Mouse (Mus musculus) mesoderm, embryonic 11.5 days (tissue): ENCODE results near the gene Clptm1.

Source experiments
- DNase-seq: peaks from one replicate; pipeline ENCODE4 v3.0.0-alpha.2; 2012; ENCODE audit warnings: low read depth, low spot score

The Clptm1 gene

DNA sequence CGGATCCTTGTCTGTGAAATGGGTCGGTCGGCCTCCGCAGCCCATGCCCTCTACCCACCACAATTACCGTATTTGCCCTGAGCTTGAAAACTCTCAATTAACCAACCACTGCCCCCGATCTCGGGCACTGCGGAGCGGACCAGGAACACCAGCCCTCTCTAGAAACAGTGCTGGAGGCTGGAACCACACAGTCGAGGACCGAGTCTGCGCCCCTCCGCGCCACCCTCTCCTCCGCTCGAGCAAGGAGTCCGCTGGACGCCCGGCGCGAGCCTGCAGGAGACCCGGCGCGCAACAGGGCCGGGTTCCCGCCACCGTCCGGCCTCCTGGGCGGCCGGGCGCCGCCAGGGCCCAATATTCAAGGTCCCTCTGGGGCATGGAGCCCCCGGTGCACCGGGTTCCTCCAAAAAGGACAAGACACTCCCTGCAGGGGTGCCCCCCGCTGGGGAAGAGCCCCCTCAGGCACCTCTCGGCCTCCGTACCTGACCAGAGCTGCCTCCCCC lies 328 bp downstream of the Clptm1 start:
- no peak for DNase-seq

DNA sequence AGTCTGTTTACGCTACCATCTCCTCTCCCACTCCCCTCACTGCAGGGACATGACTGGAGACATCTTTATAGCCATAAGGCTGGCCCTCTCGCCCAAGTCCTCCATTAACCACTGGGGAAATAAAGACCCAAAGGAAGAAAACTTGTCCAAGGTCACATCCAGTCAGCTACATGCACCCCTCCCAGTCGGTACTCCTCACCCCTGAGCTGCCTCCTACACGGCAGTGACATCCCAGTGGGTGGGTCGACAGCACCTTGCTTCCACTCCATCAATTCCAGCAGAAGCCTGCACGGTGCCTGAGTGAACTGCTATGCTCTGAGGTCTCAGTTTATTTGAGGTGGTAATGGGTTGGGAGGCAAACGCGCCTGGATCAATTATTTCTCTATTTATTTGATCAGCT lies 893 bp downstream of the Clptm1 start:
- no peak for DNase-seq

DNA sequence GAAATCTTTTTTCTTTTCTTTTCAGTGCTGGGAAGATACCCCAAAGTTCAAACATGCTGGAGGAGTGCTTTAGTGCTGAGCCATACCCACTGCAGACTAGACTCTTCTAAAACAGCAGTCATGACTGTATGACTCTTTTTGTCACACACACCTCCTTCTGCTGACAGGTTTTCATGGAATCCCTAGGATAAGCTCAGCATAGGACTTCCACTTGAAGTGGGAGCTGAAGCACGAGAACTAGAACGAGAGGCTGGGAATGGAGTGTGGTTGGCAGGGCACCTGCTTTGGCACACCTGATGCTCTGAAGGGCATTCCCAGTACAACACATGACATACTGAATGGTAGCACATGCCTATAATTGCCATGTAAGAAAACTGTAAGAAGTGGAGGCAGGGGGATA lies 12.2 kb downstream of the Clptm1 start:
- no peak for DNase-seq

DNA sequence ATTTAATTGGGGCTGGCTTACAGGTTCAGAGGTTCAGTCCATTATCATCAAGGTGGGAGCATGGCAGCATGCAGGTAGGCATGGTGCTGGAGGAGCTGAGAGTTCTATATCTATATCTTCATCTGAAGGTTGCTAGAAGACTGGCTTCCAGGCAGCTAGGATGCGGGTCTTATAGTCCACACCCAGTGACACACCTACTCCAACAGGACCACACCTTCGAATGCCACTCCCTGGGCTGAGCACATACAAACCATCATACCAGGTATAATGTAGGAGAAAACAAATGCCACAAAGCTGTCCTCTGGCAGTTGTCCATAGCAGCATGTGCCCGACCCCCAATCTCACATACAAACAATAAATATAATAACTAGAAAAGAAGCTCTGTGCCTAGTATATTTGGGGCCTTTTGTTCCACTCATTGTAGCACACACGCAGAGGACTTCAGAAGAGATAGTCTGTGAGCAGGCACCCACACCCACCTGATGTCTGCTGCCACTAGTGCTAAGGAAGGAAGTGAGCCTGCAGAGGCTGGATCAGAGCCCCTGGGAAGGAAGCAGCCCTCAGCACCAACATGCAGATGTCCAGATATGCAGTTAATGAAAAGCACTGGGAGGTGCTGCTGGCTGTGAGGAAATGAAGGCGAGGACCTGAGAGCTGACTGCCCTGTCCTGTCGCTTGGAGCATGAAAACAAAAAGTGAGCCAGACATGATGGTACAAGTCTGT lies 13.6 kb downstream of the Clptm1 start:
- DNase-seq = no peak

DNA sequence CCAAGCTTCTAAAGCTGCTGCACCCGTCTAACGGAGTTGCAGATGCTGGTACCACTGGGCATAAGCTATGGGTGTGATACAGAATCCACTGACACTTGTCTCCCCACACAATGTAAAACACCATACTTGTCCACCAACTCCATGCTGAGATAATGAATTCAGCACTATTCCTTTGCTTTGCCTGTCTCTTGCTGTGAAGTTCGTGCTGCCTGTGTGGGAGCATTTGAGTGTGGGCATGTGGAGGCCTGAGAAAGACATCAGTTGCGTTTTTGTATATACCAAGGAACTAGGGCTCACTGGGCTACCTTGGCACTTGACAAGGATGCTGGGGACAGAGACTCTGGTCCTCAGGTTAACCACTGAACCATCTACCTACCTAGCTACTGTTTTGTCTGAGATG lies 23.6 kb downstream of the Clptm1 start:
- no peak for DNase-seq

DNA sequence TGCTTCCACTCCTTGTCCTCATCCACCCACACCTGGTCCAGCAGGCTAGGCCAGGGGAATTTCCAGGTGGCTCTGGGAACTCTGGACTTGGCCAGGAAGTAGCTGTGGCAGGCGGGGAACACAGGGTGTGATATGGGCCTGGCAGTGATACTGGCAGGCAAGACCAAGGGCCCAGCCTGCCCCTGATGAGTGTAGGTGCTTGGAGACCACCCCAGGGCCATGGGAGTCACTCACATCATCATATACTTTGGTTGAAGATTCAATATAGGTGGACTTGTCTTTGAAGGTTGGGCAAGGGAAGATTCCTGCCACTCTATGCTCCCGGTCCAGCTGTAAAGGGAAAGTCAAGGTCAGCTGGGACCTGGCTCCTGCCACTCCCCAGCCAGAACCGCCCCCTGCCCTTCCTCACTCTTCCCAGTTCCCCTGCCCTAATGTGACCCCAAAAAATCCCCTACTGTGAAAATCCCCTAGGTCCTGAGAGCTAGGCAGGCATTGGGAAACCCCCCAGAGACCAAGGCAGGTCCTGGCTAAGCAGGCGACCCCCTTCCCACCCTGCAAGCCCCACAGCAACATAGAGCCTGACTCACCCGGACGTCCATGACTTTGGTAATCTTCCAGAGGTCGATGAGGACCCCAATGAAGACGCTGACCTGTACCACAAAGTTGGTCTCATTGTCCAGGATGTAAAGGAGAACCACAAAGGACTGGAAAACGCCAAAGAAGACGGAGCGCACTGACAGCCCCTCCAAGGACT lies 29.6 kb downstream of the Clptm1 start:
- no peak for DNase-seq

DNA sequence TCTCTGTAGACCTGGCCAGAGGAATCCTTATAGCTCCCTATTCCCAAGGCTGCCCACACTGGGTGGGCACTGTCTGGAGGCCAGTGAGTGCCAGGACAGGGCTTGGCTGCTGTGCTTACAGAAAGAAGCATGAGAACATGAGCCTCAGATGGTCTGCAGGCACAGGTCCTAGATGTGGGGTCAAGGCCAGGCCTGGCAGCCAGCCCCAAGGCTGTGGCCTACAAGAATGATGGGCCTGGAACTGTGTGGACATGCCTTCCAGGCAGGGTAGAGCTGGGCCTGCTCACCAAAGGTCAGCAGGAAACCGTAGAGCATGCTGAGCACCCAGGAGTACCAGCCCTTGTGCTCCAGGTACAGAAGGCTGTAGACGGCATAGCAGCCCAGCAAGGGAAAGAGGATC lies 30.2 kb downstream of the Clptm1 start:
- DNase-seq = no peak

DNA sequence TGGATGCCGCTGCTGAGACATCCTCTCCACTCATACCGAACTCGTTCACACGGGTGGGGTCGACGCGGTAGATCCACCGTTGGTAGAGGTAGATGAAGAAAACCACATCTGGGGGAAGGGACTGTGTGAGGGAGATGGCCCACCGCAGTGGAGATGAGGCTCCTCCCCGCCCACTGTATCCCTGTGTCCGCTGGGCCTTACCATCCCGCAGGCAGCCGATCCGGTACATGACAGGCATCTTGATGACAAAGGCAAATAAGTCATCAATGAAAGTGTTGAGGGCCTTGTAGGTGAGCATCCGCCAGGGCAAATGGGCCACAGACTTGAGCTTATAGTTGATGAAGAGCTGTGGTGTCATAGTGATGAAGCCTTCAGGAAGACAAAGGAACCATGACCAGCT lies 31.0 kb downstream of the Clptm1 start:
- no peak for DNase-seq

DNA sequence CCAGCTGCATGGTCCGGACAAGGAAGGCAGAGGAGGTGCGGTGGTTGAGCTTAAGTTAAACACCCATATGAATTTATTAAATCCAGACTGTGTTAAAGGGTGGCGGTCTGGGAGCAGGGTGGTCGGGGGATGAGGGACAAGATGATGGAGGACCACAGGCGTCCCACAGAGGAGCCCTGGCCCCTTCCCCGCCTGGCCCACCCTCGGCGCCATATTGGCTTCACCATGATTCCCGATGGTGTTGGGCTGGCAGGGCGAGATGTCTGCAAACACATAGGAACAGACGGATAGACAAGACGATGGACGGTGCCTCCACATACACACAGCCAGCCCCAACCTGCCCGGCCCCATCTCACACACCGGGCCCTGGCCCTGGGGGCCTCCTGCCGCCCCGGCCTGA lies 31.6 kb downstream of the Clptm1 start:
- DNase-seq = no peak

DNA sequence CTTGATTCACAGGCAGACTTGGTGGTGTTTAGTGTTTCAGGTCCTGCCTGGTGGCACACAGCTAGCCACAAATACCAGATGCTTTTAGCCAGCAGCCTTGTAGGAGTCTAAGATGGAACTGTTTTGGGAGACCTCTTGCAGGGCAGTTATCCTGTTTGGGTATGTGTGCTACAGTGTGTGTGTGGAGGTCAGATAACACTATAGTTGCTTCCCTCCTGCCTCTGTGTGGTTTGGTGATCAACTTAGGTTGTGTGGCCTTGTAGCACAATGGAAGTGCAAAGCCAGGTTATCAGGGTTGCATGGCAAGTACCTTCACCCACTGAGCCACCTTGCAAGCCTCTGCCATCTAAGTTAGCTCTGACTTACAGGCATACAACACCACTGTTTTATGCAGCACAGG lies 32.1 kb downstream of the Clptm1 start:
- no peak for DNase-seq

DNA sequence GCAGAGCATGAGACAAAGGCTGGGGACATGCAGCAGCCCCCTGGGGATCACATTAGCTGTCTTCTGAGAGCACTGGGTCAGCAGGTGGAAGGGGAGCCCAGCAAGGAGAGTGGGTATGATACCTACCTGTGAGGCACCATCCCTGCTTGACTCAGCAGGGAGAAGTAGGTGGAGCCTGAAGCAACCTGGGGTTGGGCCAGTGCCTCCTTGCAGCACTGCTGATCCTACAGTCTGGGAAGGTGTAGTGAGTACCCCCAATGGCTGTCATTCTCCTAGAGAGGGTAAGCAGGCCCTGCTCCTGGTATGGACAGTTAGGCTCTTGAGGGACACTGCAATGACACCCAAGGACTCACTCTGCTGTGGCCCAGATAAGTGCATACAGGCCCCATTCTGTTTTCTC lies 32.6 kb downstream of the Clptm1 start:
- no peak for DNase-seq

DNA sequence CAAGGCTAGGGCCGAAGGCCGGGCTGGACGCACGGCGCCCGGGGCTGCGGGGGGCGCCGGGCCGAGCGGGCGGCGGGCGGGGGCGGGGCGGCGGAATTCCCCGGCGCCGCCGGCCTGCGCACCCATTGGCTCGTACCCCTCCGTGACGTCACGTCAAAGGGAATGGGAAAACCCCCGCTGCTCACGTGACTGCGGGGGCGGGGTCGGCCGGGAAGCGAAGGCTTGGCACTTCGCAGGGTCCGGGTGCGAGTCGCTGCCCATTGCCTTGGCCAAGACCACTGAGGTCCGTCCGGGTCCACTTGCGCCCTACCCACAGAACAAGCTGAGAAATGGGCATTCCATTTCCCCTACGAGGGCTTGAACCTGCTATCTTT lies 35.5 kb downstream of the Clptm1 start, which contains the start of gene Relb:
TSS of gene Relb (minus strand) at position 78 of the 374 bp plus-strand sequence.
- peak; percentile 91 for DNase-seq

DNA sequence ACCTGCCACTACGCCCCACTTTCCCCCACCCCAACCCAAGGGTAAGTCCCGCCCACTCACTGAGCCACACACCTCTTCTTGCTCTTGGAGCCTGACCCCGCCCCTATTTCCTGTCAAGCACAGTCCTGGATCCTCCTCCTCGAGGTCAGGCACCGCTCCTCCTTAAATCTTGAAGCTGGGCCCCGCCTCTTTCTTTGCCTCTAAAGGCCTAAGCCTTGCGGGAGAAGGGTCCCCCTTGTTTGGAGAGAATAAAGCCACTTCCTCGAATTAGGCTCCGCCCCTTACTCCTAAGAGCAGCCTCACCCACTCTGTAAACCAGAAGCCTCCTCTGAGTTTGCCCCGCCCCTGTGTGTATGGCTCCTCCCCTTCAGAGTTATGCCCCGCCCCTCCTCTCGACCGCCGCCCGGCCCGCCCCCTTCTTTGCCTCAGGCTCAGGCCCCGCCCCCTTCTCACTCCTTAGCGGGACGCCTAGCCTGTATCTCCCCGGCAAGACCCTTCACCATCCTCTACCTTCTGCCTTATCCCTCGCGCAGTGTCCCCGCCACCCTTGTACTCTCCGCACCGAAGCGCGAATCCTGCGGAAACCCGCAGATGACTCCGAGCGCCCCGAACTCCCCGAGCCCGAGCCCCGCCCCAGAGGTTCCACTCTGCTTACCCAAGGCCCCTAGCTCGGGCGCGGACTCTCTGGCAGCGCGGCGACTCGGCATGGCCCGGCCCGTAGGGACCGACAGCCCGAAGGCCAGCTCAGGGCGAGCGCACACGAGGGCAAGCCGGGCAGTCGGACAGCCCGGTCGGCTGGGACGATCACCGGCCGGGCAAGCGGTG lies 36.1 kb downstream of the Clptm1 start:
- DNase-seq = peak; percentile 91

DNA sequence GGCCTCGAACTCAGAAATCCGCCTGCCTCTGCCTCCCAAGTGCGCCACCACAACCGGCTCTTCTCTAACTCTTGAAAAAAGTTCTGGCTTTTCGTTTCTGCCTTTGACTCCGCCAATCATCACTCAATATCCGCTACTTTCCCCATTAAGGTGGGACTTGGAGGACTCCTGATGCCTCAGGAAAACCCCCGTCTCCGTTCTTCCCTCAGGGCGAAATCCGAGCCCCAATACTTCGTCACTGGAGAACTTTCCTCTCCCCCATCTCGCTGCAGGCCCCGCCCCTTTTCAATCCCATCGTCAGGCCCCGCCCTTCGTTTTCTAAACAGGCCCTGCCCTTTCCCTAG lies 36.7 kb downstream of the Clptm1 start:
- DNase-seq = no peak

DNA sequence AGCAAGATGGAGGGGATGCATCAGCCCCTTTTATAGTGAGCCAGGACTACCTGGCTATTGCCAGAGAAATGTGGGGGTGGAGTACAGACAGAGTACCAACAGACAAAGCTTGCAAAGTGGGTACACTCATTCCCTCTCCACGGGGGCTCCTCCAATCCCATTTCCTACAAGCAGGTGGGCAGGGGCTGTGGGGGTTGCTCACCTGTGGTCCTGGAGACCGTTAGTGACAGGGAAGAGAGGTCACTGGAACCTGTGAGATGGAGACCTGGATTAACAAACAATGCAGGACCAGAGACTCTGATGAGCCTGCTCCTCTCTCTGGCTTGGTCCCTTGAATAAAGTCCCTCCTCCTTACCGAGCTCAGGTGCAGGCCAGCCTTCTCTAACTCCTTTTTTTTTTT lies 37.1 kb downstream of the Clptm1 start:
- no peak for DNase-seq

DNA sequence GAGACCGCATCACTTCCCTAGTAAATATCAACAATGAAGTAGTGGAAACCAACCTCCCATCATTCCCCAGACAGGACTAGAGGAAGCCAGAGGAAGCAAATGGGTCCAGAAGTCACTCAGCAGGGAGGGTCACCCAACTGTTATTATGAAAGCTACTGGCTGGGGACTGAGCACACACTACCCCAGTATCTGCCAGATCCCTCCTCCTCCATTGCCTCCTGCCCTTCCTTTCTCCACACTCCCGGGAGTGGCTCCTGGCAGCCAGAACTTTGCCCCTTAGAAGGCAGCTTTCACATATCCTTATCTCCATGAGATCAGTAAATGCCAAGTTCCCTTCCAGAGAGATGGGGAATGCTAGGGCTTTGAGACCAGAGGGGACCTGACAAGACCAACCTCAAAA lies 41.4 kb downstream of the Clptm1 start:
- DNase-seq = no peak

DNA sequence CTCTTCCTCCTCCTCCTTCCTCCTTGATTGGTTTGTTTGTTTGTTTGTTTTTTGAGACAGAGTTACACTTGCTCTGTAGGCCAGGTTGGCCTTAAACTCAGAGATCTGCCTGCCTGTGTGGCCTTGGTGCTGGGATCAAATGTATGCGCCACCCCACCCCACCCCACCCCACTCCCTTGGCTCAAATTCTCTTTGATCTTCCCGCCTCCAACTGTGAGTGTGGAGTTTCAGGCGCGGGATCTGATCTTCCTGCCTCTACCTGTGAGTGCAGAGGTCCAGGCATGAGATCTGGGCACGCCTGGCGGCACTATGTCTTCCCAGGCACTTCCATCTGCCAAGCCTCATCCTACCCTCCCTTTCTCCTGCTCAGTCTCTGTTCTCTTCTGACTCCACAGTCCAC lies 42.6 kb downstream of the Clptm1 start:
- no peak for DNase-seq

DNA sequence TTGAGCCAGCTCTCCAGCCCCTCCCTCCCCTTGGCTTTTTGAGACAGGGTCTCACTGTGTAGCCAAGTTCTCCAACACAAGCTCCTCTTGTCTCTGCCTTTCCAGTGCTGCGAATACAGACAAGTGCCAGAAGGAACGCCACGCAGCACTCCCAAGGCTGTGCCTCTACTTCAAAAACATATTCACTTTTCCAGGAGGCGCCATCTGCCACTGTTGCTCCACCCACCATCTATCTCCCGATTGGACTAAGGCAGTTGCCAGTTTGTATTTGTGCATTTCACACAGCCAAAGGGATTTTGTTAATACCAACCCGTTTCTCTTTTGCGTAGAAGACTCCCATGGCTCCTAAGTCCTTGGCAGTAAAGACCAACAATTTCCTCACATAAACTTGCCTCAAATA lies 44.0 kb downstream of the Clptm1 start:
- DNase-seq = no peak

DNA sequence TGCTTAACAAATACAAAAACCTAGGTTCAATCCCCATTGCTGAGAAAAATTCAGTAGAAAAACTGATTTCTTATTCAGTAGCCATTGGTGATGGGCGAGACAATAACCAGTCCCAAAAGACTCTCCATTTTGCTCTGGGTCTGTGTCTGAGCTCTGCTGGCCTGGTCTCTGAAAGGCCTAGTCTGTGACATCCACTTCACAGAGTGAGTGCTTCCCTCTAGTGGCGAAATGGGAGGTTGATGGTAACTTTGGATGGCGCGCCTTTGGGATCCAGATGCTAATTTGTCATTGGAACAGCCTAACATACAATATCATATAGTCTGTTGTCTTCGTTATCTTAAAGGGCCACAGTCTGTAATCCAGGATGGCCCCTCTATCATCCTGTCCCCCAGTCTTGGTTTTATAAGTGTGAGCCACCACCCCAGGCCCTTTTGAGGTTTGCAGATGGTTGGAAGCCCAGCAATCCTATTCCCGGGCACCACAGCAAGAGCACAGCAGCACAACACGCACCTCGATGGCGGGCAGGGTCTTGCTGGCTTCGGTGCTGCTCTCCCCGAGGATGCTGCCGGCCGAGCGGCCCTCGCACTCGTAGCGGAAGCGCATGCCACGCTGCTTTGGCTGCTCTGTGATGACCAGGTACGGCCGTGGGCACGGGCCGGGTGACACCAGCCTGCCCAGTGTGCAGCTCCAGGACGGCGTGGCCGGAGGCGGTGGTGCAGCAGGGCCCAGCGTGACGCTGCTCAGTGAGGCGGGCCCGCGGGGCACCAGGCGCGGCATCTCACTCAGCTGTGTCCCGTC lies 45.6 kb downstream of the Clptm1 start:
- DNase-seq = peak; percentile 86

DNA sequence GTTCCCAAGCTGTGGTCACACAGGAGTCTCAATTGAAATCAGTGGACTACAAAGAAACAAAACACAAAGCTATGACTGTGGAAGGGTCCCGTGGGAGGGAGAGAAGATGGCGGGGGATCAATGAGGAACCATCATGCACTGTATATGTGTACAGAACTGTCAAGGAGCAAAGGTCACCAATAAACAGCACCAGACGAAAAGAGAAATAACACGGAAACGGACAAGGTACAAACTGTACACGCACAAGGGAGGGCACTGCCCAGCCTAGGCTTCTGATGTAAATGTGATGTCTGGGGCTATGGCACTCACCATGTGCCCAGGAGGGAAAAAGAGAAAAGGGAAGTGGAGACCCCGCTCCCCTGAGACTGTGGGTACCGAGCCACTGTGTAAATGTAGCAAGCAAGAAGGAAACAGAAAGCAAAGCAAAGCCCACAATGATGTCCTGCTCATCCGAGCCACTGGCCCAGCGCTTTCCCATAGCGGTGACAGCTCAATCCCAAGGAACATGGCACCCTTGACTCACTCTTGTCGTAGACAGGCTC lies 49.7 kb downstream of the Clptm1 start:
- no peak for DNase-seq

DNA sequence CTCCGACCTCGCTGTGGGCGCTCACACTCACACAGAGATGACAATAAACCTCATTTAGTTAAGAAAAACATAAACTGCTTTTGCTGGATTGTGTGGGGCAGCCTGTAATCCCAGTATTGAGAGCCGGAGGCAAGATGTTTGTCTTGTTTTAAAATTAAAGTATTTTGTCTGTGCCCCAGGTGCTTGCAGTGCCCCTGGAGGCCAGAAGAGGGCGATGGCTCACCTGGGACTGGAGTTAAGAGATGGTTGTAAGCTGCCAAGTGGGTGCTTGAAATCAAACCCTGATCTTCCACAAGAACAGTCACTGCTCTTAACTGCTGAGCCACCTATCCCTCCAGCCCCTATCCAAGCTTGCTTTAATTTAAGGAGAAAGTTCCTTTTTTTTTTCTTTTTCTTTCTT lies 53.9 kb downstream of the Clptm1 start:
- DNase-seq = no peak
